Mouse (Mus musculus) layer of hippocampus, adult 11-12 months (tissue): ENCODE measurements at regions not wholly inside any gene's neighbourhood (a gene's known extent, or its start where the extent isn't known, plus 50 kb on each side); places are given as distances from the start of the nearest gene placed in this dataset.

Source experiments
- DNase-seq: peaks from one replicate; pipeline ENCODE4 v3.0.0; 2022; ENCODE audit warnings: low spot score

DNA sequence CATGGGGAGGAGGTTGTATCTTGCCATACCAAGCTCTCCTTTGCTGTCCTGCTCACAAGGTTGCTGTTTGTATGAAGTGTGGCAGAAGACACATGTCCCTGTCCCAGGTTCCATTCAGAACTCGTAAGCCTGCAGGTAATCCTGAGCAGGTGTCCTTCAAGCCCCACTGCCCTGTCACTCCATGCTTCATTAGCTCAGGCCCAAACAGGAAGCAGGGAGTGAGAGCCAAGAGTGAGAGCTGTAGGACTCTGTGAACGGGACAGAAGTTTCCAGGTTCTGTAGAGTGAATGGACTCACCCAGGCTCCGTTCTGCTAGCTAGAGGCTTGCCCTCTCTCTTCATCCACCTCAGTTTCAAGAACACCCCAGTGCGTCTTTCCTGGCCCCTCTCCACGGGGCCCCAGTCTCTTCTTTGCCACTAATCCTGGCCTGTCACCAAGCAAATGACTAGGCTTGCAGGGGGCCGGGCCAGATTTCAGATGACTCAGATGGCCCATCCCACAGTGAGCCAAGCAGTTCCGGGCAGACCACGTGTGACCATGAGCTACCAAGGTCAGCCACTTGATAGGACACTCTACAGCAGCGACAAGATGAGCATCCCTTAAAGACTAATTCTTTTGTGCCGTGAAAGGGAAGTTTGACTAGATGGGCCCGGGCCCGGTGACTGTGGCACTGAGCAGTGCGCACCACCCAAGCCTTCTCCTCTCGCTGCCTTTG lies 54.4 kb upstream of the Ubr2 start:
- no peak for DNase-seq

GRCm38 (mm10) chr17:47064006-47064405 lies 53.6 kb upstream of the Ubr2 start:
- DNase-seq, result no peak

DNA sequence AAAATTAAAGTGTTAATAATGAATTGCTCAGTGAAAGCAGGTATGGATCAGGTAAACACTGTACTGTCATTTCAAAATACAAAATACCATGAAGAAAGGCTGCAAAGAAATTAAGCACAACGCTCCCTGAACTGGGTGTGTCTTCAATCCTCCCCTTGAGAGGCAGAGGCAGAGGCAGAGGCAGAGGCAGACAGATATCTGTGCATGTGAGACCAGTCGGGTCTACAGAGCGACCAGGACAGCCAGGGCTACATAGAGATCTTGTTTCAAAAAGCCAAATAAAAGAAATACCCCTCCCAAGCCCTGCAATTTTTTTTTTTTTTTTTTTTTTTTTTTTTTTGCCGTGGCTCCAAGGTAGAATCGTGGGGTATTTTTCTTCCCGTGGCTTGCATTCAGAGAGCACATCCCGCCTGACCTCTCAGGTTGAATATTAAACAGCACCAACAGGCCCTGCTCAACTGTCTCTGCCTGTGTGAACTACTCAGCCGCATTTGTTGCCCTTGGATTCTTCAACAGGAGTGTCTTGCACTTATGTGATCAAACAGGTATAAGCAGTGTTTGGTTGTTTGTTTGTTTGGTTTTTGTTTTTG lies 50.8 kb upstream of the Ubr2 start:
- no peak for DNase-seq
